Mouse (Mus musculus): ENCODE data around the gene Mrm3.
"Not testable (repeated sequence)": the region's sequence is repeated elsewhere in the genome, so short reads cannot be mapped to it uniquely, and the experiment has no call there.

Mrm3 gene

GRCm38 (mm10) chr11:76242901-76243810, at the start of gene Mrm3, which contains the start of gene Glod4:
Gene Mrm3, plus strand, starts transcription at chr11:76243715.
Gene Glod4, minus strand, starts transcription at chr11:76243725.
- DNase-seq (ENCODE audit: low spot score in 2 of 2), result peak; percentile 78 to 86

- DNase-seq (ENCODE audit: low spot score in 2 of 2), result no peak
These were observed 47.1 kb upstream of the Mrm3 start for GRCm38 (mm10) chr11:76196275-76196976.

- no peak for DNase-seq (ENCODE audit: low spot score in 2 of 2)
These were observed 46.5 kb upstream of the Mrm3 start for GRCm38 (mm10) chr11:76196977-76197469.

DNA sequence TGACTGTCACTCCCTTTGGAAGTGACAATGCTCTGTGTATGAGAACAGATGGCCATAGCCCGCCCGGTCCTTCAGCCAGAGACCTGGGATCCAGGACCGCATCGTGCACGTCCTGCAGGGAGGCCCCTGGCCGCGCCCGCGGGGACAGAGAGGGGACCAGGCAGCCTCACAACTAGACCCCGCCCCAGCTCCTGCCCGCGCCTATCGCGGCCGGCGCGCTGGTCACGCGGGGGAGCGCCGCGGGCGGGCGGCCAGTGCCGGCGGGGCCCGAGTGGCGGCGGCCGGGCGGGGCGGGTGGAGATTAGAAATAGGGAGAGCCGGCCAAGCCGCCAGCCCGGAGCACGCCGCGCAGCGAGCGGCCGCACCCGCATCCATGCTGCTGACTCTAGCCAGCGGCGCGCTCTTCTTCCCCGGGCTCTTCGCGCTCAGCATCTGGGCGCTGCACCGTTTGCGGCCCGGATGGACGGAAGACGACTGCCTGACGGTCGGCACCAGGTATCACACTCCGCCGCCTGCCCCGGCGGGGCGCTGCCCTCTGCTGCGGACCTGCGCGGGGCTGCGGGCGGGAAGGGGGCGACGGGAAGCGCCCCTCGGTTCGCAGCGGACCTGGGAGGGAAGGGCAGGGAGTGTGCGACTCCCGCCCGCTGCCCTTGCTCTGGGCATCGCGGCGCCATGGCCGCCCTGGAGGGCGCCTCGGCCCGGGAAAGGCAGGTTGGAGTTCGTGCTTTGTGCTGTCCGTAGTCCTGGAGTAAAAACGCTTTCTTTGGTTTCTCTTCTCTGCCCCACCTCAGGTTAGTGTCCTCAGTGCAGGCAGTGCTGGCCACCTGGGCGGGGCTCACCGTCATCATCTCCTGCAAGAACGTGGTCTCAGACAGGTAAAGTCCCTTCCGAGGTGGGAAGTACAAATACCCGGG, 41.5 kb upstream of the Mrm3 start:
- peak in 1 of 2 experiments; percentile 14 for DNase-seq (ENCODE audit: low spot score in 2 of 2)

DNA sequence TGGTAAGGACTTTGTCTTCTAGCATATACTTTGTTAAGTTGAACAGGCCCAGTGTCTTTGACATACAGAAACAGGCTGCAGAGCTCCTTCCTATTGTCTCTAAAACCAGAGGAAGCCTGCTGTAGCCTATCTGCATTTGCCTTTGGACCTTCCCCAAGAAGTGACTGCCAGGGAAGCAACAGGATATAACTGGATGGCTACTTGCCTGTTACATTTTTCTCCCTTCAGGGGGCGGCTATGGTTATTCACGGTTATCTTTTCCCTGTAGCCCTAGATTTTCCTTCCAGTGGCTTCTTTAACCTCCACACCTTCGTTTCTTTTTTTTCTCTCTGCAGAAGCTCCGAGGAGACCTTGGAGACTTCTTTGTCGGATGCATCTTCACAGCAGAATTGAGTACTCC, 36.7 kb upstream of the Mrm3 start:
- DNase-seq (ENCODE audit: low spot score in 2 of 2), result no peak

DNA sequence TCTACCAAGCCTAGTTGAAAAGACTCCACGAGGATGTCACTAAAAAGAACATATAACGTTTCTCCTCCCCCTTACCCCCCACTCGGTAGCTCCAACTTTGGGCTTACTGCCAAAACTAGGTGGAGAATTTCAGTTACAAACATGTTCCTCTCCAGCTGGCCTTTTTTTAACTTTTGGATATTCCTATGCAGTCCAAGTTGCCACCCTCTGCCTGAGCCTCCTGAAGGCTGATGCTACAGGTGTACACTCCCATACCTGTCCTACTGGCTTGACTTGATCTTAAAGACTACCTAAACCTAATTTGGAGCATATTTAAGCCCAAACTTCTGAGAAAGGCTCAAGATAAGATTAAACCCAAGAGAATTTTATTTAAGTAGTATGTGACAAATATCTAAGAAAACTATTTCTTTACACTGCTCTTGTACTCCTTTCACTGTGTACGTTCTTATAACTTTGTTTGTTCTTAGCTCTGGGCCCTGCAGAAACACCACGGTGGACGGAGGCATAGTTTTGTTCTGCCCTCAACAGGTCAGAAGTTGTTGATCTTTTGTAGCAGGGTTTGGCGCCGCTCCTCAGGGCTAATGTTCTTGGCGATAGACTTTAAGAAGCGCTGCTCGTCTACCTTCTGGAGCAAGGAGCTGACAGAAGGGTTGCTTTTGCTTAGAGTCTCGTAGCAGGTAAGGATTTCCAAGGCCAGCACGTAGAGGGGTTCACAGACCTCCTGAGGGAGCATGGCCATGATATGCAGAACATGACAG, 33.1 kb upstream of the Mrm3 start:
- DNase-seq (ENCODE audit: low spot score in 2 of 2), result no peak

- not testable (repeated sequence) for DNase-seq (ENCODE audit: low spot score in 2 of 2)
These were observed 31.9 kb upstream of the Mrm3 start for GRCm38 (mm10) chr11:76211595-76211994.

DNA sequence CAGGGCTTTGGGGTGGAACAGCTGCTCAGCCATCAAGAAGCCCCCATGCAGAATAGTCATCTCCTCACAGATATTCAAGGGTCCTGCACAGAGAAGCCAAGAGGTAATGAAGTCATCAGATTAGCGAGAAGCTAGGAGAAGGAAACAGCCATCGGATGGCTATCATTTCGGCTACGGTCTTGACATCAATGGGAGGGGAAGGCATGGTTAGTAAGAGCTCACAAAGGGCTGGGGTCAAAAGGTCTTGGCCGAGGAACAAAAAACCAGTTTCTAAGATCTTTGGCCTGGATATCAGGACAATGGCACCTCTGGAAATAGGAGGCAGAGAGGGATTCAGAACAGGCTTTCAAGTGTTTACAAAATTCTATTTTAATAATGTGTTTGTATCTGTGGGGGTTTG, 29.7 kb upstream of the Mrm3 start:
- DNase-seq (ENCODE audit: low spot score in 2 of 2), result no peak

DNA sequence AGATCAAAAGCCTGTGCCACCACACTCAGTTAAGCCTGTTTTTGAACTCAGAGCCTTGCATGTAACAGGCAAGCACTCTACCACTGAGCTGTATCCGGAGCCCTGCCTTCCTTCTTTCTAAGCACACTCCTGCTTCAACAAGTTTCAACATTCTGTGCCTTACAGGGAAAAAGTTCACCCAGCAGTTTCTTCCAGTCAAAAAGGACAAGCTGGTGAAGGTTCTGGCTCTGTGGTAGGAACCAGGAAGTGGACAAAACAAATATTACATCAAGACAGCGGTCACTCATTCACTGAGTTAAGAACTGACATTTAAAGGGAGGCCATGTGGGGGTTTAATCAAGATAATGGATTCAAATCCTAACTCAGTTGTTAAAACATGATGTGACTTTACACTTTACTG, 28.5 kb upstream of the Mrm3 start:
- no peak for DNase-seq (ENCODE audit: low spot score in 2 of 2)

GRCm38 (mm10) chr11:76216049-76216540, 27.4 kb upstream of the Mrm3 start:
- no peak for DNase-seq (ENCODE audit: low spot score in 2 of 2)

DNA sequence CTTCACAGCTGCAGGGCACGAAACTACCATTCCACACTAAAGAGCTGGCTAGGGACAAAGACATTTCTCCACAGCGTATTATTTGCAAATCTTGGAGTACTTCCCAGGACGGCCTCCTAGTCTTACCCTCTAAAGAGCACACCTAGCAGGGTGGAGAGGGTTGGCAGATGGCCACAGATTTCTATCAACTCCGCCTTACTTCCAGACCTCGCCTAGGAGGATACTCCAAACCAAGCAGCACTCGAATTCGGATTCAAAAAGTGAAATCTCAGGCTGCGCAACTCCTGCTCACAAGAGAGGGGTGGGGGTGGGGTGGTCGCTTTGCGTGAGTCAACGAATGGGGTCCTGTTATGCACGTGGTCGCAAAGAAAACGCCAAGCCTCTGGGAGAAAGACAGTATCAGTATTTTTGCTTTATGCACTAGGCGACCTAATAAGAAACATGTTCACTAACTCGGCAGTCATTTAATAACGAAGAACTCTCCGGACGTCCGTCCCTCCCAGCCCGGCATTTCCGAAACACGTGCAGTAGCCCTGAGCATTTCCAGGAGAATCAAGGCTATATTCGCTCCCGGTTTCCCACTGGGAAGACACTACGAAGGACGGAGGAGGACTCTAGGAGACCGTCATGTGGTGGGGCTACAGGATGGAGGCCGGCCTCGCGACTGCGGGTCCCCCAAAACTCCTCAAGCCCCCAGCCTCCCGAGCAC, 26.7 kb upstream of the Mrm3 start:
- DNase-seq (ENCODE audit: low spot score in 2 of 2), result no peak

GRCm38 (mm10) chr11:76217390-76217800, 26.1 kb upstream of the Mrm3 start, which contains the start of the genes Dbil5 and Gemin4:
Gene Dbil5, plus strand, starts transcription at chr11:76217608.
Gene Gemin4, minus strand, starts transcription at chr11:76217664.
- DNase-seq (ENCODE audit: low spot score in 2 of 2), result peak; percentile 95 to 99

GRCm38 (mm10) chr11:76224631-76225030, 18.9 kb upstream of the Mrm3 start:
- DNase-seq (ENCODE audit: low spot score in 2 of 2), result no peak

GRCm38 (mm10) chr11:76225051-76225450, 18.5 kb upstream of the Mrm3 start:
- DNase-seq (ENCODE audit: low spot score in 2 of 2), result no peak

- no peak for DNase-seq (ENCODE audit: low spot score in 2 of 2)
These were observed 7.4 kb upstream of the Mrm3 start for GRCm38 (mm10) chr11:76236136-76236535.

GRCm38 (mm10) chr11:76239750-76240149, 3.8 kb upstream of the Mrm3 start:
- DNase-seq (ENCODE audit: low spot score in 2 of 2), result no peak

GRCm38 (mm10) chr11:76243811-76244546, 464 bp downstream of the Mrm3 start:
- no peak for DNase-seq (ENCODE audit: low spot score in 2 of 2)

DNA sequence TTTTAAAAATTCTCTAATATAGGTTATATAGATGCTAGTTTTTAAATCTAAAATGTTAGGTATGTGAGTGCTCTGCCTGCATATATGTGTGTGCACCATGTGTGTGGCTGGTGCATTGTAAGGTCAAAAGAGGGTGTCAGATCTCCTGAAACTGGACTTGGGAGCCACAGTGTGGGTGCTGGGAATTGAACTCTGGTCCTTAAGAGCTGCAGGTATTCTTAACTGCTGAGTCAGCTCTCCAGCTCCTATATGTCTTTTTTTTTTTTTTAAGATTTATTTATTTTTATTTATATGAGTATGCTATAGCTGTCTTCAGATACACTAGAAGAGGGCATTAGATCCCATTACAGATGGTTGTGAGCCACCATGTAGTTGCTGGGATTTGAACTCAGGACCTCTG, 2.9 kb downstream of the Mrm3 start:
- DNase-seq (ENCODE audit: low spot score in 2 of 2), result no peak

- DNase-seq (ENCODE audit: low spot score in 2 of 2), result no peak
These were observed 3.7 kb downstream of the Mrm3 start for GRCm38 (mm10) chr11:76247239-76247638.

All from thymus, postnatal 10 days (tissue).